ENCODE assay signal across 21 mouse cellular contexts in the genomic region with DNA sequence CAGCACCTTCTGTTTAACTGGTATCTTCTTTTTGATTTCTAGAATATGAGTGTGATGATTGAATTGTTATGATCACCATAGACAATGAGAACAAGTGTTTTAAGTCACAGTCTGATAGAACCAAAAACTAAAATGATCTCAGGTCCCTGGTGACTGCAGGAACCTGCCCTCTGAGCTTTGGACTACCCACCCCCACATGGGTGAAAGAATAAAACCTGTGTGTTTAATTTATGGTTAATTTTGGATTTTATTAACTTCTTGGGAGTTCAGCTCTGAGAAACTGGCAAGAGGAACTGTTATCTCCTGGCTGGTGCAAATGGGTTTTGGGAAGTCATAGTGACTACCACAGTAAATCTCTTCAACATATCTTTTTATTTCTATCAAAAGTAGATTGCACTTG. TPM values are rescaled to one million over a fixed set of nuclear protein-coding genes. Genes with fewer than 3 reads are reported as not detected.
DNase-seq lines count a peak whose midpoint lies in the region; TF ChIP-seq lines count a peak whose summit lies in the region.
"Had no signal": no experiment of that assay in that cellular context is flagged by ENCODE, and none has a peak within 500 bp of the region (broad histone marks: within the 10 kb centered on the region; RNA-seq: fewer than 3 reads in every experiment).

No protein-coding gene starts in this region.

- H3K4me1 ChIP-seq in kidney, adult 2 months (ENCODE audit: control insufficient read depth, insufficient read depth, low read length), result peaks cover 3% of the 10 kb centered on the region; the same call in 1 of the 2 replicates
- H3K4me1 ChIP-seq in liver, adult 2 months (ENCODE audit: control insufficient read depth, insufficient read depth, low read length), result peaks cover 11% of the 10 kb centered on the region; the same call in 1 of the 2 replicates
- H3K4me1 ChIP-seq: heart, embryonic 10.5 days had no signal

- no peak for TF ChIP-seq POLR2A in kidney, adult 2 months (IDR thresholded peaks at IDR 0.05; ENCODE audit: low read depth, low read length)
- no peak for TF ChIP-seq POLR2A in liver, adult 2 months (IDR thresholded peaks at IDR 0.05; ENCODE audit: extremely low read depth, insufficient read depth, low read length)

- no peaks in the 10 kb centered on the region for H3K27me3 ChIP-seq in kidney, adult 2 months (replicated peaks; ENCODE audit: control insufficient read depth, insufficient read depth, low read length)
- H3K27me3 ChIP-seq in liver, adult 2 months (ENCODE audit: control insufficient read depth, insufficient read depth, low read length), result no peaks in the 10 kb centered on the region
- H3K27me3 ChIP-seq: forebrain, embryonic 13.5 days; heart, embryonic 13.5 days had no signal

- TF ChIP-seq CTCF in kidney, adult 2 months (conservative IDR thresholded peaks at IDR 0.05; ENCODE audit: insufficient read depth, insufficient read length, low read depth, low read length), result no peak
- TF ChIP-seq CTCF in liver, adult 2 months (IDR thresholded peaks at IDR 0.05; ENCODE audit: low read depth, low read length), result no peak

- peak overlapping the region; percentile 66 for H3K27ac ChIP-seq in kidney, adult 2 months (ENCODE audit: insufficient read depth, low read depth, low read length)
- H3K27ac ChIP-seq in liver, adult 2 months (replicated peaks; ENCODE audit: insufficient read depth, low read depth, low read length), result peak overlapping the region; percentile 84
- H3K27ac ChIP-seq: forebrain, embryonic 10.5 days; forebrain, embryonic 13.5 days; heart, adult 2 months; heart, embryonic 10.5 days; heart, embryonic 13.5 days; hindbrain, embryonic 14.5 days had no signal

- H3K36me3 ChIP-seq in kidney, adult 2 months (ENCODE audit: control insufficient read depth, insufficient read depth, low read length), result no peaks in the 10 kb centered on the region
- H3K36me3 ChIP-seq in liver, adult 2 months (ENCODE audit: control insufficient read depth, insufficient read depth, low read length), result no peaks in the 10 kb centered on the region
- H3K36me3 ChIP-seq: forebrain, embryonic 10.5 days; heart, embryonic 10.5 days; heart, embryonic 13.5 days had no signal

- peak; percentile 88 for DNase-seq in kidney, adult 2 months
- DNase-seq in kidney, postnatal 4 days, result no peak
- peak; percentile 96 for DNase-seq in liver, adult 2 months (ENCODE audit: extremely low read depth, low read depth, low spot score)
- DNase-seq in liver, result no peak
- peak; percentile 55 to 71 for DNase-seq in kidney, postnatal 25 days
- no peak for DNase-seq in cerebellum, adult 9-10 months
- DNase-seq: adrenal gland, adult 2 months; adrenal gland, postnatal 14 days; cerebellum, adult 11 months; cerebellum, adult 2 months; cerebellum, postnatal 14 days; gastrocnemius, postnatal 10 days; gastrocnemius, postnatal 36 days; heart, adult 2 months; heart, postnatal 14 days; heart, postnatal 4 days had no signal

- no peaks in the 10 kb centered on the region for H3K79me2 ChIP-seq in liver, adult 2 months (ENCODE audit: control insufficient read depth, insufficient read depth, low read length)

- H3K9ac ChIP-seq in liver, adult 2 months (ENCODE audit: low read depth, low read length), result 0 out of 2 replicates have a peak overlapping the region, but pooled peaks have one; percentile 18
- H3K9ac ChIP-seq: forebrain, embryonic 13.5 days; heart, embryonic 13.5 days; hindbrain, embryonic 14.5 days had no signal

- H3K4me3 ChIP-seq in kidney, adult 2 months (ENCODE audit: insufficient read depth, low read depth, low read length), result no peak overlapping the region
- H3K4me3 ChIP-seq in liver, adult 2 months (ENCODE audit: insufficient read depth, low read depth, low read length), result no peak overlapping the region
- H3K4me3 ChIP-seq: forebrain, embryonic 10.5 days; forebrain, embryonic 13.5 days; heart, adult 2 months; heart, embryonic 10.5 days; heart, embryonic 13.5 days had no signal

RNA-seq across cellular contexts. Expression of a gene that starts 6.6 kb away (rescaled TPM):
- polyA plus RNA-seq in kidney, adult 2 months (2012; rRNA removed), result 3.3 and 3.7 TPM in 2 replicates
- total RNA-seq in liver, adult 2 months (2014; rRNA removed), result 42.0 and 45.5 TPM in 2 replicates
- 9.6 and 13.3 TPM in 2 replicates for polyA plus RNA-seq in liver, adult 2 months (2012; rRNA removed)

Comparison
In these comparisons a context has a peak if more than half of its experiments do, and no peak if none do; other contexts are left out.
1. DNase-seq: peak in kidney, adult 2 months (single experiment), liver, adult 2 months (single experiment) and kidney, postnatal 25 days (2 of 2); none in kidney, postnatal 4 days (0 of 2), liver (single experiment) and cerebellum, adult 9-10 months (single experiment).